Mouse (Mus musculus) embryonic fibroblast, embryonic 13.5 days (primary cell): Measurements from ENCODE around the gene Coa4. TPM values are rescaled to one million over a fixed set of nuclear protein-coding genes. Genes with fewer than 3 reads are reported as not detected.
A peak's percentile ranks its signal among the peaks of the same experiment; 100 is the strongest.
"Not testable (repeated sequence)": the region's sequence is repeated elsewhere in the genome, so short reads cannot be mapped to it uniquely, and the experiment has no call there.

Experiments
- H3K27ac ChIP-seq: 2 replicates; pipeline ENCODE4 v1.5.1; 2012; ENCODE audit warnings: low read length, control low read depth, inconsistent platforms; ENCODE audit not compliant: insufficient read depth
- H3K4me1 ChIP-seq: 2 replicates; pipeline ENCODE4 v1.6.1; 2011; ENCODE audit warnings: low read length; ENCODE audit not compliant: control insufficient read depth, insufficient read depth
- H3K4me3 ChIP-seq: 2 replicates; pipeline ENCODE4 v1.5.1; 2011; ENCODE audit warnings: mild to moderate bottlenecking, control low read depth, low read length; ENCODE audit not compliant: insufficient read depth
- CTCF ChIP-seq: IDR thresholded peaks from 2 replicates; pipeline ENCODE4 v1.5.1; 2011; ENCODE audit warnings: mild to moderate bottlenecking, control low read depth, low read length, moderate library complexity, borderline replicate concordance; ENCODE audit not compliant: insufficient read depth
- POLR2A ChIP-seq: IDR thresholded peaks from 2 replicates; pipeline ENCODE4 v1.6.1; 2011; ENCODE audit warnings: low read depth, mild to moderate bottlenecking, control low read depth, low read length, moderate library complexity
- polyA plus RNA-seq: library from polyadenylated mRNA; stranded (reverse); fragments of >200 nt; gene quantifications from 2 replicates; pipeline ENCODE4 v1.2.4, GENCODE M21; 2011; ENCODE audit warnings: low read depth; ENCODE audit not compliant: missing spikeins, insufficient read length

The Coa4 gene
- polyA plus RNA-seq, 1 experiment: 12.5 TPM

GRCm38 (mm10) chr7:100557241-100557640 lies 20.4 kb downstream of the Coa4 start:
- Histone ChIP-seq H3K4me1 (no peaks in the 10 kb centered on the region), H3K27ac (no peak overlapping the region)
- TF ChIP-seq POLR2A: no peak
- no peak for TF ChIP-seq CTCF

GRCm38 (mm10) chr7:100559331-100559730 lies 22.5 kb downstream of the Coa4 start:
- H3K27ac ChIP-seq: no peak overlapping the region
- no peaks in the 10 kb centered on the region for H3K4me1 ChIP-seq
- no peak overlapping the region for H3K4me3 ChIP-seq
- TF ChIP-seq POLR2A (no peak), CTCF (no peak)

More at GRCm38 (mm10) chr7:100557241-100557640, 20.4 kb downstream of the Coa4 start:
- no peak overlapping the region for H3K4me3 ChIP-seq

- Histone ChIP-seq H3K4me3 (no peak overlapping the region), H3K4me1 (no peaks in the 10 kb centered on the region), H3K27ac (no peak overlapping the region)
- TF ChIP-seq POLR2A: no peak
- TF ChIP-seq CTCF: no peak
Measured at GRCm38 (mm10) chr7:100561861-100562587, 25.2 kb downstream of the Coa4 start.

GRCm38 (mm10) chr7:100567238-100567637 lies 30.4 kb downstream of the Coa4 start:
- not testable (repeated sequence) for H3K27ac ChIP-seq, H3K4me1 ChIP-seq, H3K4me3 ChIP-seq

GRCm38 (mm10) chr7:100569907-100570306 lies 33.0 kb downstream of the Coa4 start:
- TF ChIP-seq CTCF (no peak), POLR2A (no peak)
- Histone ChIP-seq H3K4me1 (0 out of 2 replicates have a peak, but pooled peaks cover 3% of the 10 kb centered on the region), H3K4me3 (no peak overlapping the region), H3K27ac (no peak overlapping the region)

- H3K4me3 ChIP-seq: no peak overlapping the region
- H3K4me1 ChIP-seq: 0 out of 2 replicates have a peak, but pooled peaks cover 3% of the 10 kb centered on the region
- no peak for TF ChIP-seq CTCF
- TF ChIP-seq POLR2A: no peak
- no peak overlapping the region for H3K27ac ChIP-seq
Measured at GRCm38 (mm10) chr7:100570930-100571715, 34.3 kb downstream of the Coa4 start.

GRCm38 (mm10) chr7:100572061-100572460 lies 35.2 kb downstream of the Coa4 start:
- Histone ChIP-seq H3K4me3 (no peak overlapping the region), H3K4me1 (0 out of 2 replicates have a peak, but pooled peaks cover 3% of the 10 kb centered on the region)
- TF ChIP-seq POLR2A (no peak), CTCF (no peak)

GRCm38 (mm10) chr7:100572704-100573103 lies 35.8 kb downstream of the Coa4 start:
- TF ChIP-seq CTCF (no peak), POLR2A (no peak)
- no peak overlapping the region for H3K4me3 ChIP-seq
- H3K27ac ChIP-seq: no peak overlapping the region
- 0 out of 2 replicates have a peak, but pooled peaks cover 3% of the 10 kb centered on the region for H3K4me1 ChIP-seq

More at GRCm38 (mm10) chr7:100572061-100572460, 35.2 kb downstream of the Coa4 start:
- no peak overlapping the region for H3K27ac ChIP-seq

- TF ChIP-seq CTCF (no peak), POLR2A (no peak)
- Histone ChIP-seq H3K4me3 (no peak overlapping the region), H3K4me1 (no peaks in the 10 kb centered on the region), H3K27ac (no peak overlapping the region)
Measured at GRCm38 (mm10) chr7:100578794-100579193, 41.9 kb downstream of the Coa4 start.

GRCm38 (mm10) chr7:100582235-100582634 lies 45.4 kb downstream of the Coa4 start:
- TF ChIP-seq CTCF (no peak), POLR2A (no peak)
- H3K4me1 ChIP-seq: no peaks in the 10 kb centered on the region
- peak overlapping the region; percentile 66 for H3K4me3 ChIP-seq
- no peak overlapping the region for H3K27ac ChIP-seq
